Mouse (Mus musculus) embryonic facial prominence, embryonic 12.5 days (tissue): ENCODE measurements around the gene Ift43. TPM values are rescaled to one million over a fixed set of nuclear protein-coding genes. Genes with fewer than 3 reads are reported as not detected.

Experiments used
- ATAC-seq: fragments of 200-750 bp; cut with Nextera tagmentation; 2 replicates; pipeline ENCODE4 v1.8.0; 2017; ENCODE audit not compliant: insufficient number of reproducible peaks, insufficient read depth, low FRiP score, low TSS enrichment
- H3K27ac ChIP-seq: fragments of 300-500 bp; sonication (generic); 2 replicates; pipeline ENCODE4 v1.5.1; 2016; ENCODE audit warnings: mild to moderate bottlenecking
- H3K27me3 ChIP-seq: fragments of 300-500 bp; sonication (generic); 2 replicates; pipeline ENCODE4 v1.6.1; 2016; ENCODE audit warnings: mild to moderate bottlenecking, moderate library complexity
- H3K36me3 ChIP-seq: fragments of 300-500 bp; sonication (generic); 2 replicates; pipeline ENCODE4 v1.6.1; 2016; ENCODE audit warnings: mild to moderate bottlenecking
- H3K4me1 ChIP-seq: fragments of 300-500 bp; sonication (generic); 2 replicates; pipeline ENCODE4 v1.6.1; 2016
- H3K4me2 ChIP-seq: fragments of 300-500 bp; sonication (generic); replicated peaks from 2 replicates; pipeline ENCODE4 v1.6.1; 2016; ENCODE audit warnings: mild to moderate bottlenecking, moderate library complexity
- H3K4me3 ChIP-seq: fragments of 300-500 bp; sonication (generic); 2 replicates; pipeline ENCODE4 v1.5.1; 2016; ENCODE audit warnings: mild to moderate bottlenecking
- H3K9ac ChIP-seq: fragments of 300-500 bp; sonication (generic); 2 replicates; pipeline ENCODE4 v1.6.1; 2016; ENCODE audit warnings: mild to moderate bottlenecking, moderate library complexity
- H3K9me3 ChIP-seq: fragments of 300-500 bp; sonication (generic); 2 replicates; pipeline ENCODE4 v1.6.1; 2016; ENCODE audit warnings: mild to moderate bottlenecking, moderate library complexity
- WGBS: fragments of 180-500 bp; shearing (Covaris S2); methylation state at CpG from one replicate; pipeline ENCODE4 v1.1.7; 2016; 5-methylcytosine and 5-hydroxymethylcytosine counted together
- polyA plus RNA-seq: library from polyadenylated mRNA; unstranded; fragments of >200 nt; fragmentation: Nextera tagmentation; extraction: Ambion mirVana; gene quantifications from 2 replicates; pipeline ENCODE4 v1.2.1, GENCODE M21; 2016

The Ift43 gene
- polyA plus RNA-seq, 1 experiment from 2014 or later, result 82.2 TPM

DNA sequence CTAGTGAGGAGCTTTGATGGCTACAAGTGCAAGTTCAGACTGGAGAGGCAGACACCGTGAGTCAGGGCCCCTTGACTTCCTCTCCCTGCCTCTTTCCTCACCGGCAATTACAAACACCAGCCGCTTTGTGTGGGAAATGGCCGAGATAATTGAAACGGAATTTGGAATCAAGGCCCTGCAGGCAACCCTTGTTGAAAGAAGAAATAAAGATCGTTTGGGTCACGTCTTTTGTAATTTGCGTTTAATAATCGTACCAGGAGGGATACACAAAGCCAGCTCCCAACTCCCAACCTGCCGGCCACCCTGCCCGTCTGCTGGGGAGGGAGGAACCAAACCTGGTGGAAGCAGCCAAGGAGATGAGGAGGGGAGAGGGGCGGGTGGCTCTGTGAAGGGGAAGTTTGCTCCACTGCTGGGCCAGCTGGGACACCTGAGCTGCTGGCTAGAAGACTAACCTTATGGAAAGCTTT is 93.2 kb downstream of the Ift43 start:
- no peak for ATAC-seq
- Histone ChIP-seq H3K4me3 (no peak overlapping the region), H3K9me3 (no peaks in the 10 kb centered on the region), H3K4me2 (peak overlapping the region; percentile 30), H3K27me3 (no peaks in the 10 kb centered on the region; the same call in 1 of the 2 replicates), H3K36me3 (no peaks in the 10 kb centered on the region), H3K27ac (peak overlapping the region; percentile 82), H3K9ac (no peak overlapping the region), H3K4me1 (peaks cover 32% of the 10 kb centered on the region)
- WGBS, result 4% methylated on average over 12 of the region's 12 CpGs

DNA sequence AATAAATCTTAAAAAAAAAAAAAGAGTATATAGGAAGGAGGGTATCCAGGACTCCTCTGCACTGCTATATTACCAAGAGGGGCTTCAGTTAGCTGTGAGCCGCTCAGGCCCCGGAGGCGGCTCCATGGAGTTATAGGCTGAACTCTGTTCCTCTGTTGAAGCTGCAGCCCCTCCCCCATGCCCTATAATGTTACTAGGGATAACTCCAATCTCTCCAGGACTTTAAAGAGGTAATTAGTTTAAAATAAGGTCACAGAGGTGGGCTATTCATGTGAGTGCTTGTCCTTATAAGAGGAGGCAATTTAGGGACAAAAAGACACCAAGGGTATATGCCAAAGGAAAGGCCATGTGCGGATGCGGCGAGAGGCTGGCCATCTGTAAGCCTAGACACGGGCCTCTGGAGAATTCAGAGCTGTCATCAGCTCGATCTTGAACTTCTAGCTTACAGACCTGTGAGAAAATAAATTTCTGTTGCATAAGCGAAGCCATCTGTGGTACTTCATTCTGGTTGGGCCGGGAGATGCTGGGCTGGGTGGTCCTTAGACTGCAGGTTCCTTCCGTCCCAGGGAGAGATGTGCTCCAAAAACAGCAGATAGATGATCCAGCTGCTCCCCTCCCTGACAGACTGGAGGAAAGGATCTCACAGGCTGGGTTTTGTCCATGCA is 94.5 kb downstream of the Ift43 start:
- 30% methylated on average over 11 of the region's 11 CpGs for WGBS

DNA sequence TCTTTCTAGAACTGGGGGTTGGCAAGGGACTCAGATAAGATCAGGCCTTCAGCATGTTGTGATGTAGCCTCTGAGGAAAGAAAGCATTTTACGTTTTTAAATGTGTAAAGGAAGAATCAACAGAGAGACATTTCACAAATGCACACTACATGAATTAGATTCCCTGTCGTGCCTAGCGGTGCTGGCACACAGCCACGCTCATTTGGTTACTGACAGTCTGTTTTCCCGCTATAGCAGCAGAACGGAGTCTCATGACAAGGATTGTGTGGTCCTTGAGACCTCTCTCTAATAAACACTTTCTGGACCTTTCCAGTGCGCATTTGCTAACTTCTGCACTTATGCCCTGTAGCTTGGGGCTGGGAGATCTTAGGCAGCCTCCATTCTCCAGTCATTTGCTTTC is 96.9 kb downstream of the Ift43 start:
- H3K27ac ChIP-seq, result no peak overlapping the region
- no peak overlapping the region for H3K4me3 ChIP-seq
- H3K27me3 ChIP-seq, result no peaks in the 10 kb centered on the region; the same call in 1 of the 2 replicates
- no peaks in the 10 kb centered on the region for H3K9me3 ChIP-seq
- no peak overlapping the region for H3K4me2 ChIP-seq
- no peak for ATAC-seq
- H3K4me1 ChIP-seq, result peaks cover 30% of the 10 kb centered on the region
- no peak overlapping the region for H3K9ac ChIP-seq
- no peaks in the 10 kb centered on the region for H3K36me3 ChIP-seq
- WGBS, result 75% methylated on average over 7 of the region's 7 CpGs

More for the DNA sequence above, 94.5 kb downstream of the Ift43 start:
- Histone ChIP-seq H3K9ac (no peak overlapping the region), H3K9me3 (no peaks in the 10 kb centered on the region), H3K27ac (0 out of 2 replicates have a peak overlapping the region, but pooled peaks have one; percentile 30), H3K4me1 (peaks cover 36% of the 10 kb centered on the region), H3K4me3 (no peak overlapping the region), H3K27me3 (no peaks in the 10 kb centered on the region; the same call in 1 of the 2 replicates), H3K36me3 (no peaks in the 10 kb centered on the region), H3K4me2 (no peak overlapping the region)
- ATAC-seq, result no peak

DNA sequence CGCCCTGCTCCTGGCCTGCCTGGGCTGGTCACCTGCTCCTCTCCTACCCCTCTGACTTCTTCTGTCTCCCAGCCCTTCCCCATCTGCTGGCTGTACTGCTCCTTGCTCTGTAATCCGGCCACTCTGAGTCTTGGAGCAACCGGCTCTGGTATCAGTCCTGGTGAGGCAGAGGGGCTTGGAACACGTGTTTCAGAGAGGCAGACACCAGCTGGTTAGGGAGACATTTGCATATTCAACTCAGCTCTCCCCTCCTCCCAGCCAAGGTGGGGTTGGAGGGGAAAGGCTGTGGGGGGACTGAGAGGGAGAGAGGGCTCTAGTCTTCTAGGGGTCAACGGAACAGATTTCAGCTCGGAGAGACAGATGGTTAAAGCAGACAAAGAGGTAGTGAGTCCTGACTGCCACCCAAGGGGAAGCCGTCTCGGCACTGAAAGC is 99.0 kb downstream of the Ift43 start:
- H3K36me3 ChIP-seq, result no peaks in the 10 kb centered on the region
- ATAC-seq, result peak; percentile 43
- no peak overlapping the region for H3K27ac ChIP-seq
- peaks cover 17% of the 10 kb centered on the region for H3K4me1 ChIP-seq
- no peaks in the 10 kb centered on the region; the same call in 1 of the 2 replicates for H3K27me3 ChIP-seq
- H3K4me3 ChIP-seq, result no peak overlapping the region
- H3K4me2 ChIP-seq, result no peak overlapping the region
- no peaks in the 10 kb centered on the region for H3K9me3 ChIP-seq
- H3K9ac ChIP-seq, result no peak overlapping the region
- WGBS, result 10% methylated on average over 8 of the region's 8 CpGs

DNA sequence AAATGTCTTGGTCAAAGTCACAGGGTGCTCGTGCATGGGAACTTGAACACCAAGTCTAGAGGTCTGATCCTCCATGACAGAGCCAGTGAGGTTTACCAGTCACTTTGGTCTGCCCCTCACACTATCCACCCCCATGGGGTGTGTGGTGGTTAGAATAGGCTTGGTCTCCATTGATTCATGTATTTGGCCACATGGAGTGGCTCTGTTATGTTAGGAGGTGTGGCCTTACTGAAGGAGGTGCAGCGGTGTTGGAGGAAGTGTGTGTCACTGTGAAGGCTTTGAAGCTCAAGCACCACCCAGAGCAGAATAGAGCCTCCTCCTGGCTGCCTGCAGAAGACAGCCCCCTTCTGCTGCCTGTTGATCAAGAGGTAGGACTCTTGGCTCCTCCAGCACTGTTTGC is 99.5 kb downstream of the Ift43 start:
- ATAC-seq, result no peak
- H3K27ac ChIP-seq, result peak overlapping the region; percentile 12; the same call in 1 of the 2 replicates

DNA sequence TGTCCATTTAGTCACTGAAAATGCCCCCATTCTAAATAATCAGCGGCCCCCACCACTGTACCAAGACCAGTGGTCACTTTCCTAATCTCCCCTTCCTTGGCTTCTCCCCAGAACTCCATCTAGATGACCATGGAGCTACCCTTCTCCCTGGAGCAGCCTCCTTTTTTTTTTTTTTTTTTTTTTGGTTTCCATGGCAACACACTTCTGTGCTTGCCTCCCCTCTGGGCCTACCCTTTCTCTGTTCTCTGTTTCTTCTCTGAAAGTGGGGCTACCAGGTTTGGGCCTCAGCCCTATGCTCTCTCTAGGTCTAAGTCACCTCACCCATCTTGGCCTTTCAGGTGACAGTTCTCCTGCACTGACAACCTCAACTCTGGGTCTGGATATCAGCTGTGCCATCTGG is 100.1 kb downstream of the Ift43 start:
- no peak overlapping the region for H3K9ac ChIP-seq
- no peak overlapping the region for H3K4me3 ChIP-seq
- H3K9me3 ChIP-seq, result no peaks in the 10 kb centered on the region
- no peaks in the 10 kb centered on the region for H3K36me3 ChIP-seq
- H3K27ac ChIP-seq, result 0 out of 2 replicates have a peak overlapping the region, but pooled peaks have one; percentile 12
- WGBS, result 72% methylated on average over 1 of the region's 1 CpGs
- H3K4me1 ChIP-seq, result peaks cover 8% of the 10 kb centered on the region; the same call in 1 of the 2 replicates
- H3K27me3 ChIP-seq, result no peaks in the 10 kb centered on the region; the same call in 1 of the 2 replicates
- H3K4me2 ChIP-seq, result no peak overlapping the region
- ATAC-seq, result no peak

More for the DNA sequence above, 99.5 kb downstream of the Ift43 start:
- Histone ChIP-seq H3K4me2 (no peak overlapping the region), H3K9me3 (no peaks in the 10 kb centered on the region), H3K4me3 (no peak overlapping the region), H3K36me3 (no peaks in the 10 kb centered on the region), H3K27me3 (no peaks in the 10 kb centered on the region; the same call in 1 of the 2 replicates), H3K9ac (no peak overlapping the region), H3K4me1 (peaks cover 13% of the 10 kb centered on the region)
- 30% methylated on average over 2 of the region's 2 CpGs for WGBS

DNA sequence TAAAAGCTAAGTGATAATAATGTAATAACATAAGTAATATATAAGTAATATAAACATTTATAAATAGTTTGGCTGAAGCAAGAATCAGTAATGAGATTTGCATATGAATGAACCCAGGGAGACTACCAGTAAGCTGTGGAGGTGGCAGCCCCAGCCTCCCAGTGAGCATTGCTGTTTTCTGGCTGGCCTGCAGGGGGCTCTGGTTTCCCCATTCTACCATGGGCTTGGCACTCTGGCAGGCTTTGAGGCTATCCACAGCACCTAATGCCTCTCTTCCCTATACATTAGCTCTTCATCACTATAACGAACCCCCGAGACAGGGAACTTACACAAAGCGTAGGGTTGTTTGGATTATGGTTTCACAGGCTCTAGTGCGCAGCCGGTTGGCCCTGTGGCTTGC is 105.8 kb downstream of the Ift43 start:
- Histone ChIP-seq H3K27me3 (no peaks in the 10 kb centered on the region), H3K9ac (no peak overlapping the region), H3K4me2 (no peak overlapping the region), H3K36me3 (no peaks in the 10 kb centered on the region), H3K4me1 (0 out of 2 replicates have a peak, but pooled peaks cover 3% of the 10 kb centered on the region), H3K9me3 (no peaks in the 10 kb centered on the region), H3K4me3 (no peak overlapping the region), H3K27ac (no peak overlapping the region)
- ATAC-seq, result no peak
- 61% methylated on average over 5 of the region's 5 CpGs for WGBS

DNA sequence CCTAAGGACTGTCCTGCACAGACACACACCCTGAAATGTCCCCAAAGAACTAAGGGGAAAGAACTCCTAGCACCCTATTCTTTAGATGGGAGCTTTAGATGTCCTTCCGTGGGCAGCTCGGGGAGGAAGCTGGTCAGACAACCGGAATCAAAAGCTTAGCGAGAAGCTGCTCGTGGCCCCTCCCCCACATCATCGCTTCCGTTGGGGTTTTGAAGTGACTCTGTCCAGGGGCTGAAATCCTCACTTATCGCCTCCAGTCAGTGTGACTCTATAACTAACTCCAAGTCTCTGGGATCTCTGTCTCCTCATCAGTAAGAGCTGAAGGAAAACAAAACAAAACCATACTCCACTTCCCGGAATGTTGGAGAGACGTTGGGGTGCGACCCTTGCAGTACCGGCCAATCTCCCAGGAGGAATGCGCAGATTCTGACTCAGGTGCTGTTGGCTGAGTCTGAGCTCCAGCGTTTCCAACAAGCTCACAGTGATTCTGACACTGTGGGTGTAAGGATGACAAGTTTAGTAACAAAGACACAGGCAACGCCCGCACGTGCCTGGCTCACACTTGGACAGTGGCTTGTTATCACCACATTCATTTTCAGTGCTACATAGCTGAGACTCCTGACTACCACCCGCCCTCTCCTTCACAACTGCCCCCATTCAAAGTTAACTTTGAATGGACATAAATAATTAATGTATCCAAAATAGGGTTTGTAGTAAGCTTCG is 107.4 kb downstream of the Ift43 start:
- 22% methylated on average over 19 of the region's 19 CpGs for WGBS
- H3K27me3 ChIP-seq, result no peaks in the 10 kb centered on the region
- no peak; the same call in 1 of the 2 replicates for ATAC-seq
- H3K9ac ChIP-seq, result no peak overlapping the region
- no peak overlapping the region; the same call in 1 of the 2 replicates for H3K4me2 ChIP-seq
- no peak overlapping the region for H3K4me3 ChIP-seq
- H3K4me1 ChIP-seq, result 0 out of 2 replicates have a peak, but pooled peaks cover 3% of the 10 kb centered on the region
- H3K9me3 ChIP-seq, result no peaks in the 10 kb centered on the region
- H3K36me3 ChIP-seq, result no peaks in the 10 kb centered on the region
- H3K27ac ChIP-seq, result no peak overlapping the region

DNA sequence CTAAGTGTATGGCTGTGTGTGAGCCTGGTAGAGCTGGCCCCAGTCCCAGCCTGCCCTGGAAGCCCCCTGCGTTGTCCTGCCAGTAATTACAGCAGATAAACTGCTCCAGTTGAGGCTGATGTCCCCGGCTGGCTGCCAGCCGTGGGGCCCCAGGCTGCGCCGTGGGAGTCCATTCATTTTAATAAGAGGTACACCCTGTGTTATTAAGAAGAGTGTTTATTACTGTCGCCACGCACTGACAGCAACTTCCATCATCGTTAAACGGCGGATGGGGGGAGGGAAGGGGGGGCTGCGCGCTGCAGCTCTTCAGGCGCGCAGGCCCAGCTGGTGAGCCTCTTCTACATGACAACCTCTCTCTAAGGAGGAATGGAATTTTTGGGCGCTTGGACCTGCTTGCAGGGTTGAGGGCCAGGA is 109.7 kb downstream of the Ift43 start:
- H3K27ac ChIP-seq, result no peak overlapping the region
- no peaks in the 10 kb centered on the region for H3K36me3 ChIP-seq
- H3K9me3 ChIP-seq, result no peaks in the 10 kb centered on the region
- ATAC-seq, result no peak
- H3K4me3 ChIP-seq, result no peak overlapping the region
- no peaks in the 10 kb centered on the region for H3K27me3 ChIP-seq
- 53% methylated on average over 15 of the region's 15 CpGs for WGBS
- H3K4me1 ChIP-seq, result 0 out of 2 replicates have a peak, but pooled peaks cover 3% of the 10 kb centered on the region
- no peak overlapping the region for H3K4me2 ChIP-seq
- H3K9ac ChIP-seq, result no peak overlapping the region

DNA sequence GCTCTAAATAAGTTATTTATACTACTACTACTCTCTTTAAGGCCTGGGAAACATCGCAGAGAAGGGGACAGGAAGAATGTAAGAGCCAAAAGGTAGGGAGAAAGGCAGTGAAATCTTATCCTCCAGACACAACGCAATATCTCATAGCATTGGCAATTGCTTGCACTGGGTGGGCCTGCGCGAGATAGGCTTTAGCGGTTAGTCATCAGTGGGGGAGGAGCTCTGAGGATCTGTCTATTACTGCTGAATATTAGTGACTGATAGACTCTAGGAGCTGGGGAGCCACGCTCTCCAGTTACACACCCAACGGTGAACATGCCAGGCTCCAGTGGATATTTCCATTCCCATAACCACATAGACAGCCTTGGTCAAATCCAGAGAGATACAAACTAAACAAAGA is 114.6 kb downstream of the Ift43 start:
- 85% methylated on average over 7 of the region's 7 CpGs for WGBS
- ATAC-seq, result no peak
- no peak overlapping the region for H3K27ac ChIP-seq

DNA sequence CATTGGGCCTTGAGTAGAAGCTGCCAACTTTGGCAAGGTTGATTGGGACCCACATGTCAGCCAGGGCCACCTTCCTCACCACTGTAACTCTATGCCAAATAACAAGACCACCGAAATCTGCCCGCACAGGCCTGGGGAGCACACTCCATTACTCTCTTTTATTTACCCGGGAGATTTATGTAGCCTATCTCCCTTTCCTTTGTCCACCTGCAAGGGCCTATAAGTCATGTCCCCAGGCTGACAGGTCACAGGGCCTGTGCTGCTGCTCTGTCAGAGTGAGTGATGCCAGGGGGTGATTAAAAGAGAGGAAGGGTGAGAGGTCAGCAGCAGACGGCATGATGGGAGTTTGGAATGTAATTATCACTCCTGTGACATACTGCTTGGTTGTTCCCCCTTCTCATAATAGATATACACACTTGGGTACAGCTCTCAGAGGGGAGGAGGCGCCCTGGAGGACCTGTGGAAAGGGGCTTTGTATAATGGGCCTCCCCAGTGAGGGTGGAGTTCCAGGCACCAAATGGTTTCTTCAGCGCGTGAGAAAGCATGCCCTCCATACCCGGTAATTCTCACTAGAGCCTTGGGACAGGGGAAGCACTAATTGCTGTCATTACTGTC is 121.2 kb downstream of the Ift43 start:
- 65% methylated on average over 8 of the region's 8 CpGs for WGBS
- no peaks in the 10 kb centered on the region for H3K4me1 ChIP-seq
- H3K27me3 ChIP-seq, result no peaks in the 10 kb centered on the region
- no peaks in the 10 kb centered on the region for H3K9me3 ChIP-seq
- no peaks in the 10 kb centered on the region for H3K36me3 ChIP-seq
- no peak overlapping the region for H3K27ac ChIP-seq
- no peak overlapping the region for H3K4me2 ChIP-seq
- ATAC-seq, result no peak
- no peak overlapping the region for H3K9ac ChIP-seq
- H3K4me3 ChIP-seq, result no peak overlapping the region

More for the DNA sequence above, 114.6 kb downstream of the Ift43 start:
- H3K4me1 ChIP-seq, result no peaks in the 10 kb centered on the region
- no peak overlapping the region for H3K4me3 ChIP-seq
- H3K9me3 ChIP-seq, result no peaks in the 10 kb centered on the region
- no peaks in the 10 kb centered on the region for H3K27me3 ChIP-seq
- no peak overlapping the region for H3K4me2 ChIP-seq
- H3K36me3 ChIP-seq, result no peaks in the 10 kb centered on the region
- no peak overlapping the region for H3K9ac ChIP-seq
